Mouse (Mus musculus) heart, postnatal 36 days (tissue): Measurements from ENCODE around the gene Osgep. TPM values are rescaled to one million over a fixed set of nuclear protein-coding genes. Genes with fewer than 3 reads are reported as not detected.
"Not testable (repeated sequence)": the region's sequence is repeated elsewhere in the genome, so short reads cannot be mapped to it uniquely, and the experiment has no call there.

Source experiments
- DNase-seq, 2 experiments: peaks; one replicate each; pipeline ENCODE4 v3.0.0; 2021 to 2022
- intact Hi-C: fragments of 180-260 bp; cut with DNase I; formaldehyde crosslinking; loops from one replicate; pipeline ENCODE4 v1.15.1; 2025
- total RNA-seq, 2 experiments: library from RNA; stranded (reverse); gene quantifications; 2 replicates each; pipeline ENCODE4 v1.2.3; 2021

The Osgep gene
- total RNA-seq, 2 experiments from 2014 or later: 75.7 to 79.2 TPM

DNA sequence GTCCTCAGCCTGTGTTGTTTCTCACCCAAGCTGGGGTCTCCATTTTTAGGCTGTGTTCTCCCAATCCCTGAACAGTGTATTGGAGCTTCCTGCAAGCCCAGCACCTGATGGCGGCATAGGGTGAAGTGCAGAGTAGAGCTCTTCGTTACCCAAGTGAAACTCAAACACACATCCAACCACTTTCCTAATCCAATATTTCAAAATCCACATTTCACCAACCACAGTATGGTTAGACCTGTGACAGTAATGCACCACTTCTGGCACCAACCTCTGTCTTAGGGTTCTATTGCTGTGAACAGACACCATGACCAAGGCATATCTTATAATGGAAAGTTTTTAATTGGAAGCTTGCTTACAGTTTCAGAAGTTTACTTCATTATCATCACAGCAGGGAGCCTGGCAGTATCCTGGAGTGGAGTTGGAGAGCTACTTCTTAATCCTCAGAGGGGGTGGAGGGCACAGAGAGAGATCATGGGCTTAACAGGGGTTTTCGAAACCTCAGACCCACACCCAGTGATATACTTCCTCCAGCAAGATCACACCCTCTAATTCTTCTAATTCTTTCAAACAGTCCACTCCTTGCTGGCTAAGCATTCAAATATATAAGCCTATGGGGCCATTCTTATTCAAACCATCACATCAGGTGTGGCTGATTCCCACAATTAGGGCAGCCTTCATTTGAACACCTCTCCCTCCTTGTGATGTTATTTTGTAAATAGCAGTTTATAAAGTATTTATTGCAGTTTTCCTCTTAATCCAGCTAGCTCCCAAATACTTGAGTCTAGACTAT is 13.6 kb upstream of the Osgep start:
- intact Hi-C loops: no loop called here
- no peak for DNase-seq

DNA sequence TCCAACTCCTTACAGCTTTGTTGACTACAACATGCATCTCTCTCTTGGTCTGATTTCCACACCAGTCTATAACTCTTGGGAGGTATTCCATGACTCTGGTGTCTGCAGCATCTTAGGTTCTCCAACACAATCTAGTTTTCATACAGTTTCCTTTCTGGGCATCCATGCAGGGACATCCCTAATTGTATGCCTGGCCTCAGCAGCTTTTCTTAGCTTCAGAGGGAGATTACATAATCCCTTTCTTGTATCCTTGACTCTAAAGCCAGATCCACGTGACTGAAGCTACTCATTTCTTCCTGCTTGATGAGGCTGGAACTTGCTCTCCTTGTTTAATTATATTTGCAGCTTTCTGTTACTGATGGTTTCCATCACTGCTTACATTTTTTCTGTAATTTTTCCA is 12.0 kb upstream of the Osgep start:
- no peak for DNase-seq
- intact Hi-C loops: no loop called here

DNA sequence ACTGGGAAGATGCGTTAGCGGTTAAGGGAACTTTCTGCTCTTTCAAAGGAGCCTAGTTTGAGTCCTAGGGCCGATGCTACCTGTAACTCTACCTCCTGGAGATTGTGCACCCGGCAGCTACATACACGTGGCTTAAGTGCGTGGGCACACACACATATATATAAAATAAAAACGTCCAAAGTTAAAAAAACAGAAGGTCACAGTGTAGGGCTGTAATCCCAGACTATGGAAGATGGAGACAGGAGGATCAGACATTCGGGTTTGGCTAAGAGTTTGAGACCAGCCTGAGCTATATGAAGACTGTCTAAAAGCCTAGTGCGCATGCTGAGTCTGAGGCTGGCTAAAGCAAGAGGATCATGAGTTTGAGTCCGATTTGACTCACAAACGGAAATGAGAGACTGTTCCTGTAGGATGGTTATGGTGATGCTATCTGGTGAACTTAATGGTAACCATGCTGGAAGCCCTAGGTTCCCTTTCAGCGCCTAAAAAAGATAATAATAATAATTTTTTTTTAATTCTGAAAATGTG is 6.9 kb upstream of the Osgep start:
- no peak for DNase-seq
- intact Hi-C loops: loop anchor here (2.0 to 5.0 kb wide), 3 partner anchors 13 to 131 kb away; partner anchors contain the start of genes Gm49342 and Tep1

DNA sequence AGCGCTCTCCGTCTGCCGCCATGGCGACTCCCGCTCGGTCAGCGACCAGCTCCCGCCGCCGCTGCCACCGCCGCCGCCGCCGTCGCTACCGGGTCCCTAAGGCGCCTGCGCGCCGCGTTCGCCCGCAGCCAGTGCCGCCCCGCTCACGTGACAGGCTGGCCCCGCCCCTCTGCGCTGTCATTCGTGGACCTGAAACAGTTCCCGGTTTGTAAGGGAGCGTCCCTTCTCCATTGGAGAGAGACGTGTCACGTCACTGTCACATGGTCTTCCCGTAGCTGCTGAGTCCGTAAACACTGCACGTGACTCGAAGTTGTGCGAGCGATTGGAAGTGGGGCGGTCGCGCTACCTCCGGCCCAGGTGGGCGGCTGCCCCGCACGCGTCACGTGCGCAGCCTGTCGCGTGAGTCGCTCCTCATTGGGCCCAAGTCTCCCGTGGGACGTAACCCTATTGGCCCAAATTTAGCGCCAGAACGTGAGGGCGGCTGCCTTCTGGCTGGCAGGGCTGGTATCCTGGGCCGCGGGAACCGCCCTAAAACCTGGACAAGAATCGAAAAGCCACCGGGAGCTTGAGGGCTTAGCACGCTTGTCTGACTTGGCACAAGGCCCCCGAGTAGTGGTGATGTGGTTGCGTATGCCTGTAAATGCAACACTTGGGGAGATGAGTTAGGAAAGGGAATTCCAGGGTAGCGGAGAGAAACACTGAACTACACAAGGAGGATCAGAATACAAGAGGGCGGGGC is 6.2 kb upstream of the Osgep start, which contains the start of the genes Pip4p1 and Pnp:
Gene Pip4p1 (minus strand): TSS at position 103 of the 739 bp plus-strand sequence.
Gene Pnp (plus strand): TSS at position 329 of the 739 bp plus-strand sequence.
- DNase-seq: peak; percentile 99
- intact Hi-C loops: loop anchor here (2.0 to 5.0 kb wide), 3 partner anchors 14 to 131 kb away; partner anchors contain the start of genes Gm49342 and Tep1

DNA sequence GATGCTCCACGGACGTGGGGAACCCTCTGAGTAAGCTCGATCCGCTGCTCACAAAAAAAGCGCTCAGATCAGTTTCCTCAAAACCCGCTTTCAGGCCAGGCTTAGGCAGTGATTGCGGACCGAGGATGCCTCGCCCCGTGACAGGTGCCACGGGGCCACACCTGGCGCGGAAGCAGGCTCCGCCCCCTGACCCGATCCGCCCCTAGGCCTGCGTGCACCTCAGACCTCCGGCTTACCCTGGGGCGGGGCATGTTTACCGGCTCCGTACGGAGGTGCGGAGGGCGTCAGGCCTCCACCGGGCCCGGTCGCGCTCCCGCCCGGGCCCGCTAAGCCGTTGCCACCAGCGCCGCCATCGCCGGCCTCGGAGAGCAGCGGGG is 5.7 kb upstream of the Osgep start:
- intact Hi-C loops: loop anchor here (2.0 to 5.0 kb wide), 3 partner anchors 14 to 132 kb away; partner anchors contain the start of genes Gm49342 and Tep1
- DNase-seq: no peak

DNA sequence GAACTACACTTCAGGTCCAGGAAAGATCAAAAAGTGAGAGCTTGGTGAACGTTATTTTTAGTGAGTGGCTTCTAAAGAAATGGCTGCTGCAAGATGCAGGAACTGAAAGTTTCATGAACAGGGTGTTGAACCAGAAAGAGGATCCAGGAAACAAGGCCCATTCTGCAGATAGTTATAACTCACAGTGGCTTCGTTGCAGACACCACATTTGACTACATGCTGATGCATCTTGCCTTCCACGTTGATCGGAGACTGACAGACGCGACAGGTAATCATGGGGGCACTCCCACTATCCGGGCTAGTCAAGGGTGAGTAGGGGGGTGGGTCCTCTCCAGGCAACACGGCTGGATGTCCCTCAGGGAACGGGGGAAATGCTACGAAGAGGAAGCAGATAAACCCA is 5.3 kb upstream of the Osgep start:
- intact Hi-C loops: loop anchor here (2.0 to 5.0 kb wide), 4 partner anchors 15 to 132 kb away; partner anchors contain the start of genes Ccnb1ip1, Gm49342, Parp2 and Tep1
- DNase-seq: peak in 1 of 2 experiments; percentile 10

DNA sequence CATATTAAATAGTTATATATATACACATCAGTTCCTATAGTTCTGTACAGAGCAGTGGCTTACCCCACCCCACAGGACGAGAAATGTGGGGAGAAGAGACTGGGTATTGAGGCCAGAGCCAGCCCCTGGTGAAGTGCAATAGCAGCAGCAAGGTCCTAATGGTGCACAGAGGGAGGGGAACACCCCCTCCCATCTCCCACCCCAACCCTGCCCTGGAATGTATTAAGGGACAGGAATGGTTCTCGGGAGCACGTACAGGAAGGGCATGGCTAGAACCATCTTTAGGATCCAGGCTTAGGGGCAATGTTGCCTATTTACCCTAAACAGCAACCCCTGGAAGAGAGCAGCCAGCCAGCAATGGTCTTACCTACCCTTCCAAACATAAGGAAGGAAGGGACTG is 2.7 kb upstream of the Osgep start:
- intact Hi-C loops: loop anchor here (5.0 kb wide), 1 partner anchor 120 kb away; the partner anchor contains the start of genes Ccnb1ip1 and Parp2
- DNase-seq: no peak

DNA sequence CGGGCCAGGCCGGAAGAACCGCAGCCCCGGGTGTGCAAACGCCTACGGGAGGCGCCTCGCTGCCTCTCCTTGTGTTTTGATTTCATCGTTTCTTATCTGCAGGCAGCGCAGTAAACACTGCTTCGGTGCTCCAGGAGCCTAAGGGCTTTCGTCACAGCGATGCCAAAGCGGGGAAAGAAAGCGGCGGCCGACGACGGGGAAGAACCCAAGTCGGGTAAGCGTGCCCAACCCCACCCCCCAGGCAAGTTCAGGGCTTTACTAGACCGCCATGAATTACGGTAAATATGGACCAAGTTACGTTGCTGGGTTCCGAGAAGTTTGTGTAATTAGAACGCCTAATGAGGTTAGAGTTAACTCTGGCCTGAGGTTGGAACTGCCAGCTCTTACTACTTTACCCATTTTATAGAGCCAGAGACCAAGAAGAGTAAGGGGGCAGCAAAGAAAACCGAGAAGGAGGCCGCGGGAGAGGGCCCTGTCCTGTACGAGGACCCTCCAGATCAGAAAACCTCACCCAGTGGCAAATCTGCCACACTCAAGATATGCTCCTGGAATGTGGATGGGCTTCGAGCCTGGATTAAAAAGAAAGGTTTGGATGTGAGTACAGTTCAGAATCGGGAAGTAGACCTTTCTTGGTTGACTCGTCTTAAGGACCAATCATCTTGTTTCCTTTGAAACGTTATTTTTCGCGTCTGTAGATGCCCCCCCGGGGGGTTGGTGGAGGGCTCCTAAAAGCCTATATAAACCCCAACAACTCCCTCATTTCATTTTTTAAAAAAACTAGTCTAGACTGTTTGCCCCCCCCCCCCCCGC is 623 bp upstream of the Osgep start:
- intact Hi-C loops: loop anchor here (5.0 kb wide), 1 partner anchor 118 kb away; the partner anchor contains the start of genes Ccnb1ip1 and Parp2
- DNase-seq: peak in 1 of 2 experiments; percentile 8

DNA sequence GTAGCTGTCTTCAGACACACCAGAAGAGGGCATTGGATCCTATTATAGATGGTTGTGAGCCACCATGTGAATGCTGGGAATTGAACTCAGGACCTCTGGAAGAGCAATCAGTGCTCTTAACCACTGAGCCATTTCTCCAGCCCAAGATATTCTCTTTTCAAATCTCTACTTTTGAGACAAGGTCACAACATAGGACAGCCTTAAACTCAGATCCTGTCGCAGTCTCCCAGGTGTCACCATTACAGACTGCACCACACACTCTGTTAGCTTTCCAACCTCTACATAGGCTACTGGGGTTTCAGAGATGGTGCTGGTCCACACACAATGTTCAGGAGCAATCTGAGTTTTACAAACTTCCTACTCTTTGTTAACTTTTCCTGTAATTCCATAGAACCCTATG is 1.3 kb downstream of the Osgep start:
- DNase-seq, intact Hi-C loops: not testable (repeated sequence)

DNA sequence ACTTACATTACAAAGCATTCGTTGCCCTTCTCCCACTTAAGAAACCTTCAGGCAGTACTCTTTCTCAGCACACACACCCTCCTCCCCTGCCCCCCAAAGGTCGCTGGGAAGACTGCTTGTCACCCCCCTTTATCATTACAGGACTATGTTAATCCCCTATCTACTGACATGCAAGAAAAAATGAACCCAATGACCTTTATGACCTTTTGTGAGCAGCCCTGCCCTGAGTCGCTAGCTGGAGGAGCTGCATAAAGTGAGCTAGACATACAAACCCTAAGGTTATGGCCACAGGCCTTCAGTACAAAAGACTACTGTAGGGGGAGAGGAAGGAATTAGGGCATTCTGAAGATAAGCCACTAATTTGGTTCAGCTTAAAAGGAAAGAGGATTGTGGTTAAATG is 13.3 kb downstream of the Osgep start:
- no peak for DNase-seq
- intact Hi-C loops: no loop called here

DNA sequence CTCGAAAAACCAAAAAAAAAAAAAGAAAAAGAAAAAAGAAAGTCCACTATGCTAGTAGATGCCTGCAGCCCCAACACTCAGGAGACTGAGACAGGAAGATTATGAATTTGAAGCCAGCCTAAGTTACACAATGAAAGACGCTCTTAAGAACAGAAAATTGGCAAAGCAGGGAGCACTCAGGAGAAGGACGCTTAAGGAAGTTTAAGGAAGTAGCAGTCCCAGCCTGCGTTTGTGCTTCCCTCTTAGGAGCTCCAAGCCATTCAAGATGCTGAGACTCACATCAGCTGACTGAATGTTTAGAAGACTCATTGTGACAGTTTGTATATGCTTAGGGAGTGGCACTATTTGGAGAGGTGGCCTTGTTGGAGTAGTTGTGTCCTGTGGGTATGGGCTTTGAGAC is 16.6 kb downstream of the Osgep start:
- intact Hi-C loops: no loop called here
- no peak for DNase-seq

DNA sequence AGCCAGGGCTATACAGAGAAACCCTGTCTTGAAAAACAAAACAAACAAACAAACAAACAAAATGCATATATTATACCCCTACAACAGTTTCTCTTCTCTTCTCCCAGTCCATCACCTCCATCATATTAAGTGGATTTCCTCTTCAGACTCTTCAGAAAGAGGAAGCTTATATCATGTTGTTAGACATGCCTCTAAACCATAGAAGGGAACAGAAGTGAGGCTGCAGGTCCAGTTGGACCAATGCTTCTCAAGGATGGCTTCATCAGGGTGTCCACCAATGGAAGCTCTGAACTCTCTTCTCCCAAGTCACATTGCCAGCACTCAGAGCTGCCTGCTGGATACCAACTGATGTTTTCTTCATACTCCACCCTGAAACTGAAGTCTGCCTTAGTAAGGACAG is 19.4 kb downstream of the Osgep start:
- DNase-seq, intact Hi-C loops: not testable (repeated sequence)

DNA sequence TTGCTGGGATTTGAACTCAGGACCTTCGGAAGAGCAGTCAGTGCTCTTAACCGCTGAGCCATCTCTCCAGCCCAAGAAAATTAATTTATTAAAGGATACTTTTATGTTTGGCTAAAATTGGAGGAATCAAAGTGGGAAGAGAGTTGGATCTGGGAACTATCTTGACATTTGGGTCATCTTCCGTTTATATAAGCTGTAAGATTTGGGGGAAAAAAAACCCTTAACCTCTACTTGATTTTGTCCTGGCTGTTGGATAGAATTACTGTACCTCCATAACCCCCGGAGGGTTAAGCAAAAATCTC is 19.9 kb downstream of the Osgep start:
- intact Hi-C loops: no loop called here
- DNase-seq: no peak

DNA sequence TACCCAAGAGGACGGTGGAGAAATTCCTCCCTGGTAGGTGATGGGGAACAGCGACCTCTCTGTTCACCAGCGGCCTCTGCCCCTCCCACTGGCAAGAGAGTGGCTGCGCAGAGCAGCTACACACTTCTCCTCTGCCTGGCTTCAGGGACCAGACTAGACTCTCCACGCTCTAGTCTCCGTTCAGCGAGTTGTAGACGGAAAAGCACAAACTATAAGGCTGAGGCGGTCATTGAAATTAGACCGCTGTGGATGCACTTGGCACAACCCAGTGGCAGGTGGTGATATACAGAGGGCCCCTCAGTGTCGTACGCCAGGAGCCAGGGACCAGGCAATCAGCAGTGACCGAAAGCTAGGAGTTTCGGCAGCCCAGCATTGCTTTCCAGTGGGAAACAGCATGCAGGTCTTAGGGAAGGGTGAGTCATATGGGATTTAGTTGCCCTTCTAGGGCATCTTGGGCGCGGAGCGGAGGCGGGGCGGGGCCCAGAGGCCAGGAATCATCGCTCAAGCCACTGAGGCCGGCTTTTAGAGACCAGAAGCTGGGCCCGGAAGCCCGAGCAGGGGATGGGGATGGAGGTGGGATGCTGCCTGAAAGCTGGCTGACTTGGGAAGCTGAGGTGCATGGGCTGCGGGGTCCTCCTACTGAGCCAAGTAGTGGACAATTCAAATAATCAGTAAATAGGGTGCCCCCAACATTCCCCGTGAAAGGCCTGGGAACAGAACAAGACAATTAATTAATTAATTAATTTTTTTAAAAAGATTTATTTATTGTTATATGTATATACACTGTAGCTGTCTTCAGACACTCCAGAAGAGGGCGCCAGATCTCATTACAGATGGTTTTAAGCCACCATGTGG is 20.5 kb downstream of the Osgep start:
- peak in 1 of 2 experiments; percentile 32 for DNase-seq
- intact Hi-C loops: no loop called here

DNA sequence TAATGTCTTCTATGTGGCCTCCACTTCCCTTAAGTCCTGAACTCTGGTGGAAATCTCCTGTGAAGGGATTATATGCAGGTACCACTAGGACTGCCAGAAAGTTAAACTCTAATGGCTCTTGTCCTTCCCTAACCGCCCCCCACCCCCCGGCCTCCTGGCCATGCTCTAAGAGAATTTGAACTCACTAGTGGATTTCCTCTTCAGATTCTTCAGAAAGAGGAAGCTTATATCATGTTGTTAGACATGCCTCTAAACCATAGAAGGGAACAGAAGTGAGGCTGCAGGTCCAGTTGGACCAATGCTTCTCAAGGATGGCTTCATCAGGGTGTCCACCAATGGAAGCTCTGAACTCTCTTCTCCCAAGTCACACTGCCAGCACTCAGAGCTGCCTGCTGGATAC is 26.7 kb downstream of the Osgep start:
- intact Hi-C loops, DNase-seq: not testable (repeated sequence)

DNA sequence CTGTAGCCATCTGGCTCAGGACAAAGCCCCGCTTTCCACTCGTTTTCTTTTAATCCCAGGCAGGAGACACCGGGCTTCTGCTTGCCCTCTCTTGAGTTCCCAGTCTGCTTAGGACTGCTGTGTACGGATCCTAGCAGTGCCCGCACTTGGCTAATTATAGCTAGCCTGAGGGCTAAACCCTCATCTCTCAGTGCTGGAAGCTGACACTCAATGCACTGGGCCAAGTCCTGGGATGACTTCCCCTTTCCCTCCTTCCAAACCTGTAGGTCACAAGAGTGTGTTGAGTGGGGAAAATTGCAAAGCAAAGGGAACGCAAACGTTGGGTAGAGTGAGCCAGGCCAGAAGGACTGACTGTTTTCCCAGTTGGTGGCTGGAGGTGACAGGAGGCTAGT is 27.3 kb downstream of the Osgep start, which contains the start of gene Klhl33:
Gene Klhl33 (minus strand): TSS at position 134 of the 392 bp plus-strand sequence.
- intact Hi-C loops: no loop called here
- peak; percentile 26 to 43 for DNase-seq

DNA sequence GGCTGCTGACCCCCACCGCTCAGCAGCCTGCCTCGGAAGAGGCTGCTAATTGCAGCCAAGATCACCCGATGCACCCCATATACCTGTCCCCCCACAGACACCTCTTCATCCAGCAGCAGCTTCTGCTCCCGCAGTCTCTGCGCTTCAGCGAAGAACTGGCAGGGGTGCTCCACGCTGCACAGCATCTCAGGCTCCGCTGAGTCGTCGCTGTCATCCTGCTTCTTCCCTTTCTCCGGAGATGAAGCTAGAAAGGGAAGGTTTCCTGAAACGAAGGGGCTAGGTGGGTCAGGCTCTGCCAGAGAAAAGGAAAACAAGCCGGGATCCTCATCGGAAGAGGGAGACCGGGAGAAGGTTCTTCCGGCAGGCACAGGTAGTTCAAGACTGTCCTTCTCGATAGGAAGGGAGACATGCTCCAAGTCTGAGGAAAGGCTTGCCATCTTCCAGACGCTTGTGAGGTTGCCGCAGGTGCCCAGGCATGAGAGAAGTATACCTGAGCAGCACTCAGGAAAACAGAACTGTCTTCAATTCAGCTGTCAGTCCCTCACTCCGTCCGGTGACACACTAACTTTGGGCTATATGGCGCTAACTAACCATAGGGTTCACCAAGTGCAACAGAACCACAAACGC is 27.8 kb downstream of the Osgep start:
- DNase-seq: peak in 1 of 2 experiments; percentile 28
- intact Hi-C loops: no loop called here

DNA sequence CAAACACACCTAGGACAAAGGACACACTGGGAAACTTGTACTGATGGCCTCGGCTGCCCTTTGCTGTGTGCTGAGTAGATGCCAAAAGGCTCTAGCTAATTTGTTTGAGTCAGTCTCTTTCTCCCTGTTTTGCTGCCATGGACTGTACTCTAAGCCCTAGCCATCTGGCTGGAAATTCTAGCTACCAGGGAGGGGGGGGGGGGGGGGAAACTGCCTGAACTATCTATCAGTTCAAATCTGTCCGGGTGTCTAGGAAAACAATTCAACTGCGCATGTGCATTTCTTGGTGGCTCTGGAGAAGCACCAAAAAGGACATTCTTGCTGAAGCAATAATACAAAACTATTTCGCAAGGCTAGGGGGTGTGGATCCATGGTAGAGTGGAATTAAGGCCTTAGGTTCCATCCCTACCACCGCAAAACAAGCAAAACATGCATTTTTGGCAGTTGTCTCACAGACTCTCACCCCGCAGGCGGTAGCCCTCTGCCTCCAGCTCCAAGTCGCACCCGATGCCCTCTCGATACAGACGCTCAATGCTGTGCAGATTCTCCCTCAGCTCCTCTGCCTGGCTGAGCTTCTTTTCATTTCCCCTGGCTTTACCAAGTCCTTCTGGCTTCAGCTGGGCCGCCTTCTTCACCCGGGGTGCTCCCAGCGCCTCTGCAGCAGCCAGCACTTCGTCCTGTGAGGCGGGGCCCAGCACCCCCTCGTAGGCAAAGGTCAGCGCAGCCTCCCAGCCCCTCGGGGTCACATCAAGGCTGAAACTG is 28.5 kb downstream of the Osgep start:
- peak; percentile 66 to 82 for DNase-seq
- intact Hi-C loops: no loop called here
